Mouse (Mus musculus) cerebellum, adult 8-10 months (tissue): Measurements from ENCODE around the gene Slc43a3.

Experiments
- DNase-seq: peaks from one replicate; pipeline ENCODE4 v3.0.0; 2022

Slc43a3 gene

DNA sequence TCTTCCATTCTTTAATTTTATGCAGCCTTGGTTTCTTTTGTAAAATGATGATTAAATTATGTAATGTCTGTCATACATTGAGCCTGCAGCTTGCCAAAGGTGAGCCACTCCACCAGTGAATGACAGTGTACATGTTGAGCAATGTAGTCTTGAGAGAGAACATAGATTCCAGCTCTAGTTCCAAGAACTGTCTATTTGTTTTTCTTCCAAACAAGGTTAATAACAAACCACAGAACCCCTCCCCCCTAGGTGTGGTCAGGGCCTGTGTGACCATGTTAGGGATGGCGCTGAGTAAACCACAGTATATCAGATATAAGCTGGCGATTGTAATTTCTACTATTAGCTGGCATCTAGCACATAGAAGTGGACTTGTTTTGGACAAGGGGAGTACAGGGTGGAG is 60.0 kb downstream of the Slc43a3 start:
- DNase-seq, result no peak

GRCm38 (mm10) chr2:84999486-85000181 is 63.3 kb downstream of the Slc43a3 start:
- DNase-seq, result no peak

GRCm38 (mm10) chr2:85001497-85001896 is 65.1 kb downstream of the Slc43a3 start:
- no peak for DNase-seq

GRCm38 (mm10) chr2:85002575-85002974 is 66.2 kb downstream of the Slc43a3 start:
- no peak for DNase-seq

- no peak for DNase-seq
Observed at GRCm38 (mm10) chr2:85004341-85004740, 68.0 kb downstream of the Slc43a3 start.

GRCm38 (mm10) chr2:85006600-85006999 is 70.2 kb downstream of the Slc43a3 start:
- DNase-seq, result no peak

- DNase-seq, result peak; percentile 2
Observed at GRCm38 (mm10) chr2:85007729-85008128, 71.3 kb downstream of the Slc43a3 start.
